Mouse (Mus musculus): ENCODE measurements around the gene Vmn1r5.
"Not testable (repeated sequence)": the region's sequence is repeated elsewhere in the genome, so short reads cannot be mapped to it uniquely, and the experiment has no call there.

The Vmn1r5 gene

GRCm38 (mm10) chr6:56969973-56970372 lies at the start of gene Vmn1r5:
Gene Vmn1r5, plus strand, starts transcription at chr6:56970273.
- no peak for DNase-seq (ENCODE audit: low read depth)

GRCm38 (mm10) chr6:56923331-56923725 lies 46.7 kb upstream of the Vmn1r5 start:
- DNase-seq (ENCODE audit: low read depth), result no peak

- peak; percentile 94 for DNase-seq (ENCODE audit: low read depth)
Observed at GRCm38 (mm10) chr6:56923726-56924707, 46.1 kb upstream of the Vmn1r5 start, which contains the start of the genes Nt5c3 and Vmn1r4. Gene Nt5c3, minus strand, starts transcription at chr6:56923932. Gene Vmn1r4, plus strand, starts transcription at chr6:56924015.

GRCm38 (mm10) chr6:56931648-56932415 lies 38.2 kb upstream of the Vmn1r5 start:
- DNase-seq (ENCODE audit: low read depth), result no peak

GRCm38 (mm10) chr6:56932464-56932863 lies 37.6 kb upstream of the Vmn1r5 start:
- DNase-seq (ENCODE audit: low read depth), result no peak

- DNase-seq (ENCODE audit: low read depth), result no peak
Observed at GRCm38 (mm10) chr6:56934366-56934765, 35.7 kb upstream of the Vmn1r5 start.

GRCm38 (mm10) chr6:56956436-56956835 lies 13.6 kb upstream of the Vmn1r5 start:
- no peak for DNase-seq (ENCODE audit: low read depth)

- no peak for DNase-seq (ENCODE audit: low read depth)
Observed at GRCm38 (mm10) chr6:56996943-56997342, 26.9 kb downstream of the Vmn1r5 start, which contains the start of gene Vmn1r6. Gene Vmn1r6, plus strand, starts transcription at chr6:56997243.

- not testable (repeated sequence) for DNase-seq (ENCODE audit: low read depth)
Observed at GRCm38 (mm10) chr6:57025224-57025623, 55.2 kb downstream of the Vmn1r5 start, which contains the start of gene Vmn1r7. Gene Vmn1r7, minus strand, starts transcription at chr6:57025324.

- DNase-seq (ENCODE audit: low read depth), result no peak
Observed at GRCm38 (mm10) chr6:57031984-57032383, 61.9 kb downstream of the Vmn1r5 start, which contains the start of gene Vmn1r8. Gene Vmn1r8, plus strand, starts transcription at chr6:57032284.

- no peak for DNase-seq (ENCODE audit: low read depth)
Observed at GRCm38 (mm10) chr6:57034674-57035073, 64.6 kb downstream of the Vmn1r5 start.

Data from c-Kit-positive CD71-positive TER-119-negative erythroid progenitor cells, embryonic 14.5 days (primary cell).